Mouse (Mus musculus) left cerebral cortex, adult 8-10 months (tissue): Measurements from ENCODE around the gene Zfp423. TPM values are rescaled to one million over a fixed set of nuclear protein-coding genes. Genes with fewer than 3 reads are reported as not detected.

Experiments
- DNase-seq, 2 experiments: peaks; one replicate each; pipeline ENCODE4 v3.0.0; 2022; ENCODE audit warnings: low spot score in 2 of 2
- total RNA-seq, 4 experiments: library from RNA; stranded (reverse); gene quantifications; 2 replicates each; pipeline ENCODE4 v1.2.4; 2022

The Zfp423 gene
- total RNA-seq, 4 experiments from 2014 or later: 30.7 to 35.6 (median 33.9) TPM

- DNase-seq: no peak
Measured at GRCm38 (mm10) chr8:87905404-87905803, 54.0 kb downstream of the Zfp423 start.

GRCm38 (mm10) chr8:87904108-87904507 is 55.3 kb downstream of the Zfp423 start:
- no peak for DNase-seq

GRCm38 (mm10) chr8:87895203-87896041 is 64.0 kb downstream of the Zfp423 start:
- DNase-seq: no peak

- DNase-seq: no peak
Measured at GRCm38 (mm10) chr8:87894287-87894686, 65.1 kb downstream of the Zfp423 start.

- DNase-seq: no peak
Measured at GRCm38 (mm10) chr8:87893547-87893946, 65.8 kb downstream of the Zfp423 start.

- DNase-seq: no peak
Measured at GRCm38 (mm10) chr8:87892891-87893290, 66.5 kb downstream of the Zfp423 start.

- DNase-seq: no peak
Measured at GRCm38 (mm10) chr8:87891884-87892283, 67.5 kb downstream of the Zfp423 start.

- no peak for DNase-seq
Measured at GRCm38 (mm10) chr8:87887956-87888355, 71.4 kb downstream of the Zfp423 start.

- no peak for DNase-seq
Measured at GRCm38 (mm10) chr8:87881088-87881487, 78.3 kb downstream of the Zfp423 start.

GRCm38 (mm10) chr8:87875852-87876251 is 83.5 kb downstream of the Zfp423 start:
- no peak for DNase-seq

GRCm38 (mm10) chr8:87875452-87875851 is 83.9 kb downstream of the Zfp423 start:
- DNase-seq: peak; percentile 4 to 63

GRCm38 (mm10) chr8:87872987-87873550 is 86.3 kb downstream of the Zfp423 start:
- no peak for DNase-seq

- DNase-seq: no peak
Measured at GRCm38 (mm10) chr8:87872356-87872930, 87.0 kb downstream of the Zfp423 start.

- no peak for DNase-seq
Measured at GRCm38 (mm10) chr8:87866586-87866985, 92.8 kb downstream of the Zfp423 start.

- DNase-seq: no peak
Measured at GRCm38 (mm10) chr8:87864236-87864635, 95.2 kb downstream of the Zfp423 start.

GRCm38 (mm10) chr8:87863128-87863527 is 96.3 kb downstream of the Zfp423 start:
- DNase-seq: no peak

GRCm38 (mm10) chr8:87861718-87862117 is 97.7 kb downstream of the Zfp423 start:
- no peak for DNase-seq

GRCm38 (mm10) chr8:87860905-87861304 is 98.5 kb downstream of the Zfp423 start:
- DNase-seq: no peak

GRCm38 (mm10) chr8:87851871-87852270 is 107.5 kb downstream of the Zfp423 start:
- no peak for DNase-seq

GRCm38 (mm10) chr8:87851380-87851779 is 108.0 kb downstream of the Zfp423 start:
- DNase-seq: no peak

GRCm38 (mm10) chr8:87848836-87849235 is 110.6 kb downstream of the Zfp423 start:
- no peak for DNase-seq

- DNase-seq: peak in 1 of 2 experiments; percentile 26
Measured at GRCm38 (mm10) chr8:87847796-87848195, 111.6 kb downstream of the Zfp423 start.
